Mouse (Mus musculus) retina, postnatal 7 days (tissue): Measurements from ENCODE around the gene Galc.

Experiments
- DNase-seq: peaks from one replicate; pipeline ENCODE4 v3.0.0-alpha.2; 2012; ENCODE audit warnings: low read depth, low spot score

Gene Galc

GRCm38 (mm10) chr12:98187186-98187899, 71.9 kb downstream of the Galc start:
- no peak for DNase-seq

GRCm38 (mm10) chr12:98181729-98182128, 77.5 kb downstream of the Galc start:
- DNase-seq = peak; percentile 60

- DNase-seq = no peak
Measured at GRCm38 (mm10) chr12:98180807-98181206, 78.5 kb downstream of the Galc start.

DNA sequence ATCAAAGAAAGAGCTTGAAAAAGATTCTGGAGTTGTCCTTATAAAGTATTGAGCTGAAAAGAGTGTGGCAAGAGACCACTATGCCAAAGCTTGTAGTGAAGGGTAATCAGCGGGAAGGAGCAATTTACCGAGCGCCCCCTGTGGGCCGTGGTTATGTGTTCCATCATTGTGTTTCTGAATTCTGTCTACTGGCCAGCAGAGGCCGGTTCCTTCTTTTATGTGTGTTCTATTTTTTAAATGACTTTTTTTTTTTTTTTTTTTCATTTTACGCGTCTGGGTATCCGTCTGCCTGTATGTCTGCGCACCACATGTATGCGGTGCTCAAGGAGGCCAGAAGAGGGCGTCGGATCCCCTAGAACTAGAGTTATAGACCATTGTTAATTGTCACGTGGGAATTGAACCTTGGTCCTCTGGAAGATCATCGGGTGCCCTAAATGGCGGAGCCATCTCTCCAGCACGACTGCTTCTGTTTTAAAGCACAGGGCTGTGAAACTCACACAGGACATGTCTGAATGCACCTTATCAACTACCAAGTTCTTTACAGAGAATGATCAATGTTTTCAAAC, 78.9 kb downstream of the Galc start:
- DNase-seq = no peak

- DNase-seq = no peak
Measured at GRCm38 (mm10) chr12:98179496-98179895, 79.8 kb downstream of the Galc start.

- no peak for DNase-seq
Measured at GRCm38 (mm10) chr12:98176632-98177031, 82.6 kb downstream of the Galc start.

DNA sequence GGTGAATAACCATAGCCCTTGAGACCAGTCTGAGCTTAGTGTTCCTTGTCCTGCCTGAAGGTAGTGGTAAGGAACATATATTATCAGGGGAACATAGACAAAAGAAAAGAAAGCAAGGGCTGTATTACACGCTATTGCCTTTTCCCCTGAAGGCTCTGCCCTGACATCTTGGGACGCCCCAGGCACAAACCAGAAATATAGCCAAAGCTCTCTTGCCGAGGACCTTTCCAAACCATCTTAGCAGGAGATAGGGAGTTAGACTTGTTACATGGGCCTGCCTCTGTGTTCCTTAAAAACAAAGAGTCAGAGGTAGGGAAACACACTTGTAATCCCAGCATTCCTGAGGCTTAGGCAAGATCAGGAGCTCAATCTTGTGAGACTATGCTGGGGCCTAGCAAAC, 97.4 kb downstream of the Galc start:
- DNase-seq = no peak

DNA sequence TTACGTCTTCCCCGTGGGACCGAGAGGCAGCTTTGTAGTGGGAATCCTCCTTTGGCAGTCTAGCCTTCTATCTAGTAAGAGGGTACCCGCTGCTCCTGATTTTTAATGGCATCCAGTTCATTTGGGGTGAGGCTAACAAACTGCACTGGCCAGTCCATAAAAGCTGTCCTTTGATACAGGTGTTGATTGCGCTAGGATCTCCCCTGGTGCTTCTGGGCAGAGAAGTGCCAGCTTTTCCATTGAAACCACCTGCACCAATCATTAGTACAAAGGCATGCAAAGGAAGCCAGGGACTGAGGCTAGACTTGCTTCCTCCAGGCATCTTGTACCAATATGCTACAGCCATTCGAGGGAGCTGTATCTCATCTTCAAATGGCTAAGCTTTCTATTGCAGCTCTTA, 98.4 kb downstream of the Galc start:
- no peak for DNase-seq
